Mouse (Mus musculus) lung, postnatal 10 days (tissue): ENCODE measurements around the gene Otor.

Experiments
- DNase-seq: peaks from one replicate; pipeline ENCODE4 v3.0.0; 2021

Gene Otor

DNA sequence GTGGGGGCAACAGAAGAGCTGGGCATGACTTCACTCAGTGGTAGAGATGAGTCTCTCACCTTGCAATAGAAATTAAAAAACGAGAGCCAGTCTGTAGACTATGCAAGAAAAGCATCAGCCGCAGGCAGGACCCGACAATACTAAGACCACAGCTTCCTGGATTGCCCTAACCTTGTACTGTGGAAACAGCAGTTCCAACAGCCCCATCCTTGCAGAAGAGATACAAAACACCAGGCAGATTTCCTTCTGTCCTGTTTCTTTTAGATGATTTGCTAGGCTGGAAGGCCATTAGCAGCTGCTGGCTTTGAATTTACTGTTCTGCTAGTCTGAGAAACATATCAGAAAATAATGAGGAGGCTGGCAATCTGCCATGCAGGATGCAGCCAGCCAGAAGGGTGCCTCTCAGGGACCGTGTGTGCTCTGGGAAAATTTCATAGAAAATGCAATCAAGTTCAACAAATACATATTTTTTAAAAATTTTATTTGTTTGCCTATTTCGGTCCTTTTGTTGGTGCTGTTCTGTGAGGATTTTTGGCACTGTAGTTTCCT, 52.9 kb downstream of the Otor start:
- no peak for DNase-seq
